Mouse (Mus musculus): ENCODE data around the gene Syne3.

DNA sequence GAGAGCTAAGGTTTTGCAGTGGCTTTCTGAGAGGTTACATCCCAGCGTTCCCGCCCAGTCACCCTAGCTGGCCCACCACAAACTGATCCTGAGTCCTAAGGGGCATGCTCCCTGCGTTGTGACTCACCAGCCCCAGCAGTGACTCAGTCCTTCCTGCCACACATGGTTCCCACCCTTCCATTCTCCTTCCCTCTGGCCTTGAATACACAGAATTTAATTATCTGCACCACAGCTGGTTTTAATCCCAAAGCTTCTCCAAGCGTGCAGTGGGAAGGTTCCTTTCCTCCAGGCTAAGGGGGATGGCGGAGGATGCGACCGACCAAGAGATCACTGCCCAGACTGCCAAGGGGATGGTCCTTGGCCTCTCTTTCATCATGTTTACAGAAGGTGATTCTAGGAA is 26.1 kb downstream of the Syne3 start:
- no peak for TF ChIP-seq EP300 (IDR thresholded peaks at IDR 0.05; ENCODE audit: low read depth in 1 of 2, low read length in 2 of 2)
- TF ChIP-seq POLR2A (IDR thresholded peaks at IDR 0.05; ENCODE audit: control insufficient read depth in 1 of 2, insufficient read depth in 1 of 2, low read depth in 1 of 2, low read length in 2 of 2, poor library complexity in 1 of 2), result no peak
- no peak for TF ChIP-seq TAL1 (IDR thresholded peaks at IDR 0.05; ENCODE audit: low read length)
